Mouse (Mus musculus) E14TG2a.4 (cell line): ENCODE results near the gene Ndufaf8.

Source experiments
- CTCF ChIP-seq: conservative IDR thresholded peaks from 2 replicates; pipeline ENCODE4 v1.5.1; 2014; ENCODE audit warnings: low read length
- POU5F1 ChIP-seq: IDR thresholded peaks from 2 replicates; pipeline ENCODE4 v1.6.1; 2014; ENCODE audit warnings: low read length, borderline replicate concordance

GRCm38 (mm10) chr11:120117626-120118025, 18.9 kb downstream of the Ndufaf8 start:
- no peak for TF ChIP-seq CTCF
- TF ChIP-seq POU5F1: no peak
